Mouse (Mus musculus) heart, postnatal 36 days (tissue): ENCODE results near the gene Mrc2. TPM values are rescaled to one million over a fixed set of nuclear protein-coding genes. Genes with fewer than 3 reads are reported as not detected.

Experiments used
- DNase-seq, 2 experiments: peaks; one replicate each; pipeline ENCODE4 v3.0.0; 2021 to 2022
- intact Hi-C: fragments of 180-260 bp; cut with DNase I; formaldehyde crosslinking; loops from one replicate; pipeline ENCODE4 v1.15.1; 2025
- total RNA-seq, 2 experiments: library from RNA; stranded (reverse); gene quantifications; 2 replicates each; pipeline ENCODE4 v1.2.3; 2021

The Mrc2 gene
- 10 to 100 TPM; 18.4 to 20.3 TPM for total RNA-seq

DNA sequence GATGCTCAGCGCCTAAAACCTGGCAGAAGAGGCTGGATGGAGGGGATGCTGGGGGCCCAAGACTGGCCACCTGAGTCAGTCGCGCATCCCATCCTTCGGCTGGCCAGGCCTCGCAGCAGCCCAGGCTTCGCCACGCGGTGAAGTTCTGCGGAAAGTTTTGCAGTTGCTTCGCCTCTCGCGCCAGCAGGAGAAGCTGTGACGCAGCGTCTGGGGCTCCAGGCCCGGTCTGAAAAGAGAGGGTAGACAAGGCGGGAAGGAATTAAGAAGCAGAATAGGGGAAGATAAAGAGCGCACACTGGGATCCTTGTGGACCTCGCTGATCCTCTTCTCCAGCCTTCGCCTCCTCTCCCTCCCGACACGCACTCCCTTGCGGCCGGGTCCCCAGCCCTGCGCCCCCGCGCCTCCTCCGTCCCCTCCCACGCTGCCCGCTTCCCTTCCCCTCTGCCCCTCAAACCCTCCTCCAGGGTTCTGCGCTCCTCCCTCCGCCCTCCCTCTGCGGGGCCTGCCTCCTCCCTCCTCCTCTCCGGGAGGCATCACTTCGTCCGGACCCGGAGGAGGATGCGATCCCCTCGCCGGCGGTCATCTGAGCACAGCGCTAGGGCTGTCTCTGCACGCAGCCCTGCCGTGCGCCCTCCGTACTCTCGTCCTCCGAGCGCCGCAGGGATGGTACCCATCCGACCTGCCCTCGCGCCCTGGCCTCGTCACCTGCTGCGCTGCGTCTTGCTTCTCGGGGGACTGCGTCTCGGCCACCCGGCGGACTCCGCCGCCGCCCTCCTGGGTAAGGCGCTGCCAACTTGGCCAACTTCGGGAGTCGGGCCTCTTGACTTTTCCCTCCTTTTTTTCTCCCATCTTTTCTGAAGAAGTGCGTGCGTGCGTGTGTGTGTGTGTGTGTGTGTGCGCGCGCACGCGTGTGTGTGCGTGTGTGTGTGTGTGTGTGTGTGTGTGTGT, at the start of gene Mrc2:
Gene Mrc2 (plus strand): TSS at position 520 of the 948 bp plus-strand sequence.
- intact Hi-C loops: loop anchor here (2.0 kb wide), 1 partner anchor 20 kb away; no protein-coding TSS in a partner anchor
- DNase-seq: peak; percentile 73 to 79

DNA sequence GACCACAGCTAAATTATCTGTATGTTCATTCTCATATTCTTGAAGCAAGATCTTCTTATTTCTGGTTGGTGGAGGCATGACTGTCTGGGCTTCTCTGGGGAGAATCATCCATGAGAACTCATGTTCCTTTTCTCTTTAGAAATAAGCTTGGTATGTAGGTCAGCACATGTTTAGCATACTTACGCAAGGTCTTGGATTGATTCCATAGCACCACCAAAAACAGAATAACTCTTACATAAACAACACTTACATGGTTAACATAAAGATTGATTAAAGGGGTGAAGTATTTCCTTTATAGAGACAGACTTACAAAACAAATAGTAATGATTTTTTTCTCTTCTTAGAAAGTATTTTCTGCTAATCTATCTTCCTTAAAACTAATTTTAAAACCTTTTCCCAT, 46.1 kb upstream of the Mrc2 start:
- DNase-seq: no peak
- intact Hi-C loops: no loop called here

DNA sequence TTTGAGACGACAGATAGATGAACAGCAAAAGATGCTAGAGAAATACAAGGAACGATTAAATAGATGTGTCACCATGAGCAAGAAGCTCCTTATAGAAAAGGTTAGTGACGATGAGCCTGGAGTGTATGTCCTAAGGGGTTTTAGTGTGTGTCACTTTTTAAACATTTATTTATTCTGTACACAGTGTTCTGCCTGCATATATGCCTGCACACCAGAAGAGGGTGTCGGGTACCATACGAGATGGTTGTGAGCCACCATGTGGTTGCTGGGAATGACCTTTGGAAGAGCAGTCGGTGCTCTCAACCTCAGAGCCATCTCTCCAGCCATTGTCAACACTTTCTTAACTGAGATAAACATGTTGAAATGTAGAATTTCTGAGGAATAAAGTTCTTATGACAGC, 45.7 kb upstream of the Mrc2 start:
- intact Hi-C loops: no loop called here
- DNase-seq: no peak

DNA sequence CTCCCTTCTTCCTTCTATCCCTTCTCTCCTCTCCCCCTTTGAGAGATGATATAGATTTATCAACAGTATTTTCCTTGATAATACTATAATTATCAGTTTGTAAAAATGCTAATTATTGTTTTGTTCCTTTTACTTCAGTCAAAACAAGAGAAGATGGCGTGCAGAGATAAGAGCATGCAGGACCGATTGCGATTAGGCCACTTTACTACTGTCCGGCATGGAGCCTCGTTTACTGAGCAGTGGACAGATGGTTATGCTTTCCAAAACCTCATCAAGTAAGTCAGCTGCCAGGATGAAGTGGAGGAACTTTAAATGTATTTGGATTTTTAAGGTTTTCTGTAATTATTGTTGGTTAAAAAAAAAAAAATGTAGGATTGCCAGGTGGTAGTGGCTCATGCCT, 45.1 kb upstream of the Mrc2 start:
- intact Hi-C loops: no loop called here
- no peak for DNase-seq

- DNase-seq: no peak
- intact Hi-C loops: no loop called here
These were observed 32.7 kb upstream of the Mrc2 start for GRCm38 (mm10) chr11:105259733-105260132.

- no peak for DNase-seq
- intact Hi-C loops: no loop called here
These were observed 31.3 kb upstream of the Mrc2 start for GRCm38 (mm10) chr11:105261116-105261515.

- DNase-seq: no peak
- intact Hi-C loops: no loop called here
These were observed 30.7 kb upstream of the Mrc2 start for GRCm38 (mm10) chr11:105261601-105262351.

- no peak for DNase-seq
- intact Hi-C loops: no loop called here
These were observed 27.9 kb upstream of the Mrc2 start for GRCm38 (mm10) chr11:105264506-105264905.

DNA sequence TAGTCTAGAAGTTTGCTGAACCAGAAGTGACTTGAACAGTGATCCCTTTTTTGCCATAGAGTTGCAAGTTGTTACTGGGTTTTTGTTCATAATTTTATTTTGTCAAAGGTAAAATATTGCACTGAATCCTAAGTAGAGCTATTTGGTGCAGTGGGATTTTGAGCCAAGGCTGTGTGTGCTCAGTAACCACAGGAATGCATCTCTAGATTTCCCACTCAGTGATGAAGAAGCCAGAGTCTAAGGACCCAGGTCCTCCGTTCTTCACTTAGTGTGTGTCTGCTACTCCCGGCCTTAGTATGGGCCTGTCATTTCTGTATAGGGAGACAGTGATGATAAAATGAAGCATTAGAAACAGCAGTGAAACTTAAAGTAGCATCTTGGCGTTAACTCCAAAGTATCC, 27.5 kb upstream of the Mrc2 start:
- intact Hi-C loops: no loop called here

GRCm38 (mm10) chr11:105270155-105270554, 22.3 kb upstream of the Mrc2 start:
- DNase-seq: peak; percentile 59 to 68
- intact Hi-C loops: loop anchor here (2.0 to 5.0 kb wide), 3 partner anchors 77 to 641 kb away; no protein-coding TSS in a partner anchor

More for the DNA sequence above, 27.5 kb upstream of the Mrc2 start:
- DNase-seq: no peak

GRCm38 (mm10) chr11:105280456-105280855, 12.0 kb upstream of the Mrc2 start:
- DNase-seq: no peak
- intact Hi-C loops: no loop called here

- intact Hi-C loops: no loop called here
- DNase-seq: no peak
These were observed 11.2 kb upstream of the Mrc2 start for GRCm38 (mm10) chr11:105281291-105281690.

- DNase-seq: no peak
- intact Hi-C loops: no loop called here
These were observed 10.5 kb upstream of the Mrc2 start for GRCm38 (mm10) chr11:105281763-105282459.

GRCm38 (mm10) chr11:105282460-105282859, 10.0 kb upstream of the Mrc2 start:
- intact Hi-C loops: no loop called here
- DNase-seq: peak; percentile 39 to 42

DNA sequence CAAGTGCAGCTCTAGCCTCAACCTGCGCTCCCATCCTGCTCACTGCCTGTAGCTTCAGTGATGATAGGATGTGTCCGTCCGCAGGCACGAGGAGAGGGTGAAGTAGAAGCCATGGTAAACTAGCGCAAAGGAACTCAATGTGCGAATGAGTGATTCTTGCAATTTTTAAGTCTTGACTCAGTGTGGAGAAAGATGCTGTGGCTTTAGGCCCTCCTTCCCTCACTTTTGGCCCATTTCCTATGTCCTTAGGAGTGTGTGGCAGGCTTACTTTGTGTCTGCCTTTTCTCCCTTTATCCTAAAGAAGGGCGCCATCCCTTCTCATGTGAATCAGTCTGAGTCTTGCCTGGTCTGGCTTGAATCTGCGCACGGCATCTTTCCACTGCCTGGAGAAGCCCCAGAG, 9.4 kb upstream of the Mrc2 start:
- intact Hi-C loops: no loop called here
- DNase-seq: no peak

- intact Hi-C loops: no loop called here
- no peak for DNase-seq
These were observed 6.7 kb upstream of the Mrc2 start for GRCm38 (mm10) chr11:105285720-105286119.

GRCm38 (mm10) chr11:105289403-105289802, 3.0 kb upstream of the Mrc2 start:
- intact Hi-C loops: no loop called here
- DNase-seq: no peak

GRCm38 (mm10) chr11:105291681-105292123, 741 bp upstream of the Mrc2 start:
- DNase-seq: peak; percentile 45 to 60
- intact Hi-C loops: loop anchor here (2.0 kb wide), 1 partner anchor 21 kb away; no protein-coding TSS in a partner anchor

GRCm38 (mm10) chr11:105293101-105293581, 698 bp downstream of the Mrc2 start:
- peak; percentile 58 to 65 for DNase-seq
- intact Hi-C loops: loop anchor here (2.0 kb wide), 1 partner anchor 20 kb away; no protein-coding TSS in a partner anchor

DNA sequence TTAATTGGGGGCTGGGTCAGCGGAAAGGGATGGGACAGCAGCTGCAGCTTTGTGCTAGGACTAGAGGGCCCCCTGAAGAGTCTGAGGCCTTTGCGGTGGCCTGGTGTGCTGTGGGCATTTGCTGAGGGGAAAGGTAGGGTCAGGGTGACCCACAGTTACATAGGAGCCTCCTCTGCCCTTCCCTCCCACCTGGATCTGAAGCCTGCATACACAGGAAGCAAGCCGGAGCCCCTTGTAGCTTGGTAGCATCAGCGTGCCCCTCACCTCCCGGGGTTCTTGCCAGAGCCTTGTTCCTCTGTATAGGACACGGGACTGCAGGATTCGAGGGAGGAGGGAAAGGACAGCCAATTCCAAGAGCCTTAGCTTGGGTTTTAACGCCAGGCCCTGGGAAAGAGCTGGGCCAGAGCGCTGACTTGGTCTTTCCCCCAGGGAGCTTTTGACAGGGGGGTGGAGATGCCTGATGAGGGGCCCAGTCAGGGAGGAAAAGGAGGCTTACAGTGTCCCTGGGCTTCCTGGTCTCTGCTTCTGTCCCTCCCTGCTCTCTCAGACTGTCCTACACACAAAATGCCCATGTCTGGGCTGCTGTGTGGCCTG, 1.6 kb downstream of the Mrc2 start:
- intact Hi-C loops: loop anchor here (2.0 kb wide), 1 partner anchor 19 kb away; no protein-coding TSS in a partner anchor
- no peak for DNase-seq
